Mouse (Mus musculus) adrenal gland, postnatal 14 days (tissue): Measurements from ENCODE around the gene Mdfi. TPM values are rescaled to one million over a fixed set of nuclear protein-coding genes. Genes with fewer than 3 reads are reported as not detected.

Experiments used
- total RNA-seq: library from RNA; stranded (reverse); gene quantifications from 2 replicates; pipeline ENCODE4 v1.2.3, GENCODE M21; 2021

Mdfi gene
- total RNA-seq, 1 experiment from 2014 or later, result 4.3 TPM

Other genes with a start within 250 kb of the Mdfi start
- gene Bysl, start 223.2 kb downstream of the Mdfi start, total RNA-seq, result 19.7 and 21.6 TPM in 2 replicates
- gene Med20, start 223.1 kb downstream of the Mdfi start, total RNA-seq, result 39.3 and 39.8 TPM in 2 replicates
- 3.0 and 3.3 TPM in 2 replicates for gene Gm20517, start 223.1 kb downstream of the Mdfi start, total RNA-seq
- 6.8 and 7.8 TPM in 2 replicates for gene Usp49, start 204.0 kb downstream of the Mdfi start, total RNA-seq
- 196 and 198 TPM in 2 replicates for gene Tomm6, start 146.3 kb downstream of the Mdfi start, total RNA-seq
- 3.8 and 4.8 TPM in 2 replicates for gene Frs3, start 145.7 kb downstream of the Mdfi start, total RNA-seq
- gene Gm21981, start 140.2 kb downstream of the Mdfi start, total RNA-seq, result 0.90 and 1.4 TPM in 2 replicates
- 4.5 and 4.8 TPM in 2 replicates for gene Prickle4, start 140.0 kb downstream of the Mdfi start, total RNA-seq
- not detected in 2 replicates for gene Pgc, start 107.8 kb downstream of the Mdfi start, total RNA-seq
- 18.9 and 22.3 TPM in 2 replicates for gene Tfeb, start 97.7 kb downstream of the Mdfi start, total RNA-seq
- 20.6 and 28.1 TPM in 2 replicates for gene Foxp4, start 90.0 kb upstream of the Mdfi start, total RNA-seq
- not detected in 2 replicates for gene 1700122O11Rik, start 203.6 kb upstream of the Mdfi start, total RNA-seq